Mouse (Mus musculus): ENCODE measurements at regions not wholly inside any gene's neighbourhood (a gene's known extent, or its start where the extent isn't known, plus 50 kb on each side); places are given as distances from the start of the nearest gene placed in this dataset.

DNA sequence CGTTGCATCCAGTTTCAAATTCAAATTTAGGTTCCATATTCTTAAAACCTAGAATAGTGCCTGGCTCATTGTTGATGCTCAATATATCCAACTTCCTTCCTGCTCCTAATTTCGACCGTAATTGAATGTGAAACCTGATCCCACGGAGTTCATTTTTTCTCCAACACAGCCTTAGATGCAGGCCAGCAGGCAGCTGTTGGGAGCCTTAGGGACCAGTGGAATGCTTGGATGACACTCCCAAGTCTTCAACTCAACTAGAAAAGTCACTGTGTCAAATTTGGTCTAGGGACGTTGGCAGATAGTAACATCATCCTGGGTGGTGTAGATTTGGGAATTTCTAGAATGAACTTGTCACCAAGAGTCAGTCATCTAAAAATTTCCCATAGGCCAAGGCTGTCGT is 86.9 kb upstream of the Npas2 start:
- DNase-seq, result no peak
- peaks cover 11% of the 10 kb centered on the region; the same call in 1 of the 2 replicates for H3K4me1 ChIP-seq (ENCODE audit: control insufficient read depth, insufficient read depth, low read length)
- H3K4me3 ChIP-seq (ENCODE audit: insufficient read depth, low read depth, low read length), result no peak overlapping the region
- WGBS, result 66% methylated on average over 6 of the region's 6 CpGs
- H3K36me3 ChIP-seq (ENCODE audit: control insufficient read depth, insufficient read depth, low read length), result no peaks in the 10 kb centered on the region
- no peak overlapping the region for H3K27ac ChIP-seq (ENCODE audit: insufficient read depth, low read depth, low read length)
- no peaks in the 10 kb centered on the region for H3K27me3 ChIP-seq (replicated peaks; ENCODE audit: control insufficient read depth, insufficient read depth, low read length)
- TF ChIP-seq CTCF (conservative IDR thresholded peaks at IDR 0.05; ENCODE audit: insufficient read depth, insufficient read length, low read depth, low read length), result no peak
- TF ChIP-seq POLR2A (IDR thresholded peaks at IDR 0.05; ENCODE audit: low read depth, low read length), result no peak

DNA sequence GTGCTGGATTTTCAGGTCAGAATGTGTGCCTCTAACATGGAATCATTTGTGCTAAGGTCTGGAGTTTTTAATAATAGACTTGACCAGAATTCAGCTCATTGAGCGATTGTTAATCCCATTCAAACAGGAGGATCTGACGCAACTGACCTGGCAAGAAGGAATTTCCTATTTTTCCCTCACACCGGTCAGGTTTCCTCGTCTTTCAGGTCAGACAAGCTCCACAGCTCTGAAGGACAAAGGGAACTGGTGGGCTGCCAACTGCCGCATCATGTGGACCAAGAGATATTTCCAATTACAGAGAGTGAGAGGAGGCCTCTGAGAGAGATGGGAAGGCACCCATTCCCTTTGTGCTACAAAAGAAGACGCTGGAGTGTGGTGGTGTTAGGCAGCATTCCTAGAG is 77.2 kb upstream of the Npas2 start:
- H3K27me3 ChIP-seq (replicated peaks; ENCODE audit: control insufficient read depth, insufficient read depth, low read length), result no peaks in the 10 kb centered on the region
- DNase-seq, result no peak
- WGBS, result 84% methylated on average over 6 of the region's 6 CpGs
- TF ChIP-seq POLR2A (IDR thresholded peaks at IDR 0.05; ENCODE audit: low read depth, low read length), result no peak
- TF ChIP-seq CTCF (conservative IDR thresholded peaks at IDR 0.05; ENCODE audit: insufficient read depth, insufficient read length, low read depth, low read length), result no peak
- H3K27ac ChIP-seq (ENCODE audit: insufficient read depth, low read depth, low read length), result no peak overlapping the region
- no peaks in the 10 kb centered on the region for H3K4me1 ChIP-seq (ENCODE audit: control insufficient read depth, insufficient read depth, low read length)
- no peaks in the 10 kb centered on the region for H3K36me3 ChIP-seq (ENCODE audit: control insufficient read depth, insufficient read depth, low read length)
- no peak overlapping the region for H3K4me3 ChIP-seq (ENCODE audit: insufficient read depth, low read depth, low read length)

DNA sequence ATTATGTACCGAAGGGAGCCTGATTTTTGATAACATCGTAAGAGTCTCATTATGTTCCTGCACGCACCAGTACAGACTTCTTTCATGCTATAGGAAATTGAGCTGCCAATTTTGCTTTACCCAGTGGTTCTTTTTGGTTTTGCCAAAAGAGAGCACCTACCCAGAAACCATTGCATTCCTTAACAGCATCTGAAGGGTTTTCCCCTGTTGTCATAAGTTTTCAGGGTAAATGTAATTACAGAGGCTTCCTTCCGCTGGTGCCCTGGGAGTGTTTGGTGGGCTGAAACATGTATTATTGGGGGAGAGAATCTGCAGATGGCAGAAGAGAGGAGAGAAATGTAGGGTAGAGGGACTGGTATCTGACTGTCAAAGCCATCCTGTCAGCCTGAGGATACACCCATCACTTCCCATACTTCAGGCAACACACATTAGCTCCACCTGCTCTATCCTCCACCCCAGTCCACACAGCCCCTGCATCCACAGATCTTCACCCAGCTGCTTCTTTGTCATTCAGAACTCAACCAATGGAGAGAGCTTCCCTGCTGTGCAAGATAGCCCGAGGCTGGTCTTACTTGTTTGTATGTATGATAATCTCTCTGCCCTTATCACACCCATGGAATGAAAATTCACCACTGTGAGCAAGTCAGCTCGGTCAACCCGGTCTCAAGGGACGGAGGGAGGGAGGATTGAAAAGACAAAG is 71.1 kb upstream of the Npas2 start:
- no peak for TF ChIP-seq CTCF (conservative IDR thresholded peaks at IDR 0.05; ENCODE audit: insufficient read depth, insufficient read length, low read depth, low read length)
- no peak for TF ChIP-seq POLR2A (IDR thresholded peaks at IDR 0.05; ENCODE audit: low read depth, low read length)
- H3K4me3 ChIP-seq (ENCODE audit: insufficient read depth, low read depth, low read length), result no peak overlapping the region
- 70% methylated on average over 8 of the region's 8 CpGs for WGBS
- H3K36me3 ChIP-seq (ENCODE audit: control insufficient read depth, insufficient read depth, low read length), result no peaks in the 10 kb centered on the region
- H3K27me3 ChIP-seq (replicated peaks; ENCODE audit: control insufficient read depth, insufficient read depth, low read length), result no peaks in the 10 kb centered on the region
- H3K4me1 ChIP-seq (ENCODE audit: control insufficient read depth, insufficient read depth, low read length), result no peaks in the 10 kb centered on the region
- H3K27ac ChIP-seq (ENCODE audit: insufficient read depth, low read depth, low read length), result no peak overlapping the region
- DNase-seq, result no peak

DNA sequence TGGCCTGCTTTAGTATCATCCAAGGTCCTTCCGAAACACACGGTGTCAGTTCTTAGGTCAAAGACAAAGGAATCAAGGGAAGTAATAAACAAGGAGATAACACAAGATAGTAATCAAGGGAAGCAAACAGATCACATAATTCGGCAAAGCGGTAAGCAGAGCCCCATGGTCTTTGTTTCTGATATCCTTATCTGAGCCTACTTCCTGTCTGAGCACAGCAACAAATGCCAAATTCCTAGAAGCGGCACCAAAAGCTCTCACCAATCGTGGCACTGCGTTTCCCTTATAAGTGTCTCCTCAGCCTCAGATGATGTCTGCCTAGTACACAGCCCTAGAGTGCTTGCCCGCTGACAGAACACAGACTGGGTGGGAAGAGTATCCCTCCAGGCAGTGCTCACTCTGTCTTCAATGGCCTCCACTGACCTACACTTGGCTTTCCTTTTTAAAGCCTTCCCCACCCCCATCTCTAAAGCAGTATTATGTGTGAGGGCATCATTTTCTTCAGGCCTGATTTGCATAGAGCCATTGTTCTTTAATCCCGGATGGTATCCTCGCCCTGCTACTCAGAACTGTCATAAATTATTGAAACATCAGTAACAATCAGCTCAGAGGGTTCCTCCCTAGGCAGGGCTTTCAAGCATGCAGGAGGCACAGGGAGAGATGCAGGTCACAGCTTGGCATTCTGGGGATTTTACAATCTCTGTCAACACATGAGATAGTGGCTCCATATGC is 70.3 kb upstream of the Npas2 start:
- 62% methylated on average over 10 of the region's 10 CpGs for WGBS
- Histone ChIP-seq H3K27me3 (replicated peaks; ENCODE audit: control insufficient read depth, insufficient read depth, low read length) (no peaks in the 10 kb centered on the region), H3K4me1 (ENCODE audit: control insufficient read depth, insufficient read depth, low read length) (no peaks in the 10 kb centered on the region), H3K4me3 (ENCODE audit: insufficient read depth, low read depth, low read length) (no peak overlapping the region), H3K36me3 (ENCODE audit: control insufficient read depth, insufficient read depth, low read length) (no peaks in the 10 kb centered on the region), H3K27ac (ENCODE audit: insufficient read depth, low read depth, low read length) (no peak overlapping the region)
- DNase-seq, result no peak
- TF ChIP-seq POLR2A (IDR thresholded peaks at IDR 0.05; ENCODE audit: low read depth, low read length), result no peak
- TF ChIP-seq CTCF (conservative IDR thresholded peaks at IDR 0.05; ENCODE audit: insufficient read depth, insufficient read length, low read depth, low read length), result no peak

DNA sequence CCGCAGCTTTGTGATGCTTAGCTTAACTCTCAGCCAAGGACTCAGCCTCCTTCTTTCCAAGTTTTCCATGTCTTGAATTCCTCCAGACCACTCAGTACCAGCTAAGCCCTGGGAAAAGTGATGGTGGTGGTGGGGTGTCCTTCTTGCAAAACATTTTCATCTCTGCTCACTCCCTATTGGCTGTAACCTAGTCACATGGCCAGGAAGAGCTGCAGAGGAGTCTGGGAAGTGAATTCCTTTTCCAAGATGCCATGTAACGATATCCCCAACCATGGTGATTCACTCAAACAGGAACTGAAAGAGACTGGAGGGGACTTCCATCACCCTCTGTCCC is 69.8 kb upstream of the Npas2 start:
- no peak overlapping the region for H3K27ac ChIP-seq (ENCODE audit: insufficient read depth, low read depth, low read length)
- H3K4me3 ChIP-seq (ENCODE audit: insufficient read depth, low read depth, low read length), result no peak overlapping the region
- DNase-seq, result no peak
- H3K27me3 ChIP-seq (replicated peaks; ENCODE audit: control insufficient read depth, insufficient read depth, low read length), result no peaks in the 10 kb centered on the region
- TF ChIP-seq CTCF (conservative IDR thresholded peaks at IDR 0.05; ENCODE audit: insufficient read depth, insufficient read length, low read depth, low read length) (no peak), POLR2A (IDR thresholded peaks at IDR 0.05; ENCODE audit: low read depth, low read length) (no peak)
- 63% methylated on average over 2 of the region's 2 CpGs for WGBS
- H3K36me3 ChIP-seq (ENCODE audit: control insufficient read depth, insufficient read depth, low read length), result no peaks in the 10 kb centered on the region
- H3K4me1 ChIP-seq (ENCODE audit: control insufficient read depth, insufficient read depth, low read length), result no peaks in the 10 kb centered on the region

DNA sequence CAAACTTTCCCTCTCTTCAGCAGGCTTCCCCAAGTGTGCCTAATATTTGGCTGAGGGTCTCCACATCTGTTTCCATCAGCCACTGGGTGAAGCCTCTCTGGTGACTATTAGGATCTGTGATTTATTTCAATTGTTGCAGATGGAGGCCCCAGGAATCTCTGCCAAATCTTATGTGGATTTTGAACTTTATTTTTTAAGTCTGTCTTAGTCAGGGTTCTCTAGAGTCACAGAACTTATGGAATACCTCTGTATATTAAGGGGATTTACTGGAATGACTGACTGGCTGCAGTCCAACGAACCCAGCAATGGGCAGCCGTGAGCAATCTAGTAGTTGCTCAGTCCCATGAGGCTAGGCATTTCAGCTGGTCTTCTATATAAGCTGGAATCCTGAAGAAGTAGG is 59.0 kb upstream of the Npas2 start:
- 64% methylated on average over 2 of the region's 2 CpGs for WGBS
- H3K36me3 ChIP-seq (ENCODE audit: control insufficient read depth, insufficient read depth, low read length), result no peaks in the 10 kb centered on the region
- no peak overlapping the region for H3K27ac ChIP-seq (ENCODE audit: insufficient read depth, low read depth, low read length)
- DNase-seq, result no peak
- no peaks in the 10 kb centered on the region for H3K27me3 ChIP-seq (replicated peaks; ENCODE audit: control insufficient read depth, insufficient read depth, low read length)
- no peaks in the 10 kb centered on the region for H3K4me1 ChIP-seq (ENCODE audit: control insufficient read depth, insufficient read depth, low read length)
- H3K4me3 ChIP-seq (ENCODE audit: insufficient read depth, low read depth, low read length), result no peak overlapping the region
- TF ChIP-seq CTCF (conservative IDR thresholded peaks at IDR 0.05; ENCODE audit: insufficient read depth, insufficient read length, low read depth, low read length) (no peak), POLR2A (IDR thresholded peaks at IDR 0.05; ENCODE audit: low read depth, low read length) (no peak)

DNA sequence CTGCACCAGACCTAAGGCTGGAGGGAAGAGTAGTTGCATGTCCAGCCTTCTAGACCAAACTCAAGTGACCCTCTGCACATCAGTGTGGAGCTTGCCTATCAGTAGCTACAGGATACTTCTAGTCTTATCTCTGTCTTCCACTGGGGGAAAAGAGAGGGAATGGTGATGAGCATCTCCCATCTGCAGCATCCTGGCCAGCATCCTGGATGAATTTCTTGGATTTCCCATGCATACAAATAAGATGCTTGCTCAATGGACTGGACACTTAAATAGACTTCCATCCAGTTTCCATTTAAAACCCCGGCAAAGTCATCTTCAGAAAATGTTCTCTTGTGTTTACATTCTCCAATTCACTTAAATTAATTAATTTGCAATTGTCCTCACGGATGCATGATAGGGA is 50.5 kb upstream of the Npas2 start:
- no peak overlapping the region for H3K27ac ChIP-seq (ENCODE audit: insufficient read depth, low read depth, low read length)
- no peak for TF ChIP-seq POLR2A (IDR thresholded peaks at IDR 0.05; ENCODE audit: low read depth, low read length)
- 76% methylated on average over 2 of the region's 2 CpGs for WGBS
- H3K4me3 ChIP-seq (ENCODE audit: insufficient read depth, low read depth, low read length), result no peak overlapping the region
- H3K27me3 ChIP-seq (replicated peaks; ENCODE audit: control insufficient read depth, insufficient read depth, low read length), result no peaks in the 10 kb centered on the region
- no peaks in the 10 kb centered on the region for H3K4me1 ChIP-seq (ENCODE audit: control insufficient read depth, insufficient read depth, low read length)
- no peak for DNase-seq
- H3K36me3 ChIP-seq (ENCODE audit: control insufficient read depth, insufficient read depth, low read length), result no peaks in the 10 kb centered on the region
